9 mouse cellular contexts compared by ENCODE assay signal in genomic region chr7:35081406-35082104, GRCm38 (mm10). TPM values are rescaled to one million over a fixed set of nuclear protein-coding genes. Genes with fewer than 3 reads are reported as not detected.
DNase-seq lines count a peak whose midpoint lies in the region; ATAC-seq and TF ChIP-seq lines count a peak whose summit lies in the region.
"Had no signal": no experiment of that assay in that cellular context is flagged by ENCODE, and none has a peak within 500 bp of the region (broad histone marks: within the 10 kb centered on the region; RNA-seq: fewer than 3 reads in every experiment).

No protein-coding gene starts in this region.

- ATAC-seq in limb, embryonic 15.5 days (ENCODE audit: insufficient number of reproducible peaks, low FRiP score, low TSS enrichment, low read depth): no peak
- no peak for ATAC-seq in forebrain, embryonic 11.5 days (replicated peaks; ENCODE audit: low FRiP score)
- ATAC-seq: inflammation-experienced regulatory T-cells, adult 6 months had no signal

- dilution Hi-C loops in CH12.LX (cut with MboI; ENCODE audit: extremely low pct_ligation_motif_present, extremely low pct_unique_long_range_greater_than_20kb, low sequenced_read_pairs): no loop called here

- TF ChIP-seq RAD21 in CH12.LX (IDR thresholded peaks at IDR 0.05; ENCODE audit: low read depth, low read length): no peak

- no peak for DNase-seq in kidney, adult 2 months
- DNase-seq in kidney, postnatal 14 days: no peak
- DNase-seq in CH12.LX (ENCODE audit: extremely low read depth) (no peak), MN1 (ENCODE audit: low spot score) (peak; percentile 37)
- DNase-seq in urinary bladder, postnatal 25 days (ENCODE audit: low spot score): no peak
- no peak for DNase-seq in forebrain, embryonic 11.5 days (ENCODE audit: low spot score)

- no peak for TF ChIP-seq EP300 in CH12.LX (IDR thresholded peaks at IDR 0.05; ENCODE audit: low read length)

- H3K27me3 ChIP-seq in kidney, adult 2 months (replicated peaks; ENCODE audit: control insufficient read depth, insufficient read depth, low read length): no peaks in the 10 kb centered on the region
- H3K27me3 ChIP-seq in CH12.LX (replicated peaks): no peaks in the 10 kb centered on the region
- H3K27me3 ChIP-seq in limb, embryonic 15.5 days: no peaks in the 10 kb centered on the region
- no peaks in the 10 kb centered on the region for H3K27me3 ChIP-seq in forebrain, embryonic 11.5 days (ENCODE audit: control insufficient read depth, insufficient read depth, low read length)

- TF ChIP-seq CTCF in kidney, adult 2 months (conservative IDR thresholded peaks at IDR 0.05; ENCODE audit: insufficient read depth, insufficient read length, low read depth, low read length): no peak
- no peak for TF ChIP-seq CTCF in CH12.LX (conservative IDR thresholded peaks at IDR 0.05 in 1 of 2, IDR thresholded peaks at IDR 0.05 in 1 of 2; ENCODE audit: low read depth in 2 of 2, low read length in 2 of 2)

- H3K4me1 ChIP-seq in kidney, adult 2 months (ENCODE audit: control insufficient read depth, insufficient read depth, low read length): peaks cover 12% of the 10 kb centered on the region
- no peaks in the 10 kb centered on the region for H3K4me1 ChIP-seq in CH12.LX (ENCODE audit: control insufficient read depth in 1 of 2, insufficient read depth in 2 of 2)
- peaks cover 12% of the 10 kb centered on the region for H3K4me1 ChIP-seq in limb, embryonic 15.5 days
- 0 out of 2 replicates have a peak, but pooled peaks cover 3% of the 10 kb centered on the region for H3K4me1 ChIP-seq in forebrain, embryonic 11.5 days (replicated peaks; ENCODE audit: control insufficient read depth, insufficient read depth, low read length)

- no peaks in the 10 kb centered on the region for H3K9me3 ChIP-seq in CH12.LX (replicated peaks; ENCODE audit: low read length)
- no peaks in the 10 kb centered on the region for H3K9me3 ChIP-seq in limb, embryonic 15.5 days
- no peaks in the 10 kb centered on the region for H3K9me3 ChIP-seq in forebrain, embryonic 11.5 days (ENCODE audit: control insufficient read depth, low read length)
- H3K9me3 ChIP-seq: neural tube, embryonic 13.5 days had no signal

- no peak for TF ChIP-seq POLR2A in kidney, adult 2 months (IDR thresholded peaks at IDR 0.05; ENCODE audit: low read depth, low read length)
- no peak for TF ChIP-seq POLR2A in CH12.LX (IDR thresholded peaks at IDR 0.05; ENCODE audit: low read depth, low read length)

- no peaks in the 10 kb centered on the region for H3K36me3 ChIP-seq in kidney, adult 2 months (ENCODE audit: control insufficient read depth, insufficient read depth, low read length)
- no peaks in the 10 kb centered on the region for H3K36me3 ChIP-seq in CH12.LX (replicated peaks in 1 of 2; ENCODE audit: control insufficient read depth in 1 of 2, insufficient read depth in 1 of 2, low read length in 1 of 2)
- H3K36me3 ChIP-seq in limb, embryonic 15.5 days: no peaks in the 10 kb centered on the region
- H3K36me3 ChIP-seq in forebrain, embryonic 11.5 days (ENCODE audit: control insufficient read depth, insufficient read depth, low read length): no peaks in the 10 kb centered on the region
- H3K36me3 ChIP-seq: neural tube, embryonic 13.5 days had no signal

- H3K79me2 ChIP-seq in CH12.LX (replicated peaks; ENCODE audit: control insufficient read depth, extremely low read depth, insufficient read depth, poor library complexity, severe bottlenecking): no peaks in the 10 kb centered on the region

- 80% methylated on average over 9 of the region's 9 CpGs for WGBS in kidney, adult 2 months
- WGBS in limb, embryonic 15.5 days: 76% methylated on average over 9 of the region's 9 CpGs
- 80% methylated on average over 9 of the region's 9 CpGs for WGBS in forebrain, embryonic 11.5 days

- no peak overlapping the region for H3K9ac ChIP-seq in CH12.LX (ENCODE audit: insufficient read depth, low read depth)
- H3K9ac ChIP-seq in limb, embryonic 15.5 days: no peak overlapping the region
- H3K9ac ChIP-seq in forebrain, embryonic 11.5 days (ENCODE audit: low read length): no peak overlapping the region
- H3K9ac ChIP-seq: neural tube, embryonic 13.5 days had no signal

- H3K27ac ChIP-seq in kidney, adult 2 months (ENCODE audit: insufficient read depth, low read depth, low read length): peak overlapping the region; percentile 81
- H3K27ac ChIP-seq in CH12.LX (ENCODE audit: insufficient read depth, low read depth): no peak overlapping the region
- H3K27ac ChIP-seq in limb, embryonic 15.5 days: 0 out of 2 replicates have a peak overlapping the region, but pooled peaks have one; percentile 77
- no peak overlapping the region for H3K27ac ChIP-seq in forebrain, embryonic 11.5 days (ENCODE audit: low read depth, low read length)
- H3K27ac ChIP-seq: neural tube, embryonic 13.5 days had no signal

- peak overlapping the region; percentile 29; the same call in 1 of the 2 replicates for H3K4me2 ChIP-seq in CH12.LX (ENCODE audit: insufficient read depth, low read depth, poor library complexity, severe bottlenecking)
- no peak overlapping the region for H3K4me2 ChIP-seq in limb, embryonic 15.5 days
- H3K4me2 ChIP-seq in forebrain, embryonic 11.5 days (ENCODE audit: low read depth, low read length, severe bottlenecking): no peak overlapping the region

- no peak overlapping the region for H3K4me3 ChIP-seq in kidney, adult 2 months (ENCODE audit: insufficient read depth, low read depth, low read length)
- no peak overlapping the region for H3K4me3 ChIP-seq in CH12.LX (replicated peaks in 1 of 3; ENCODE audit: low read depth in 2 of 3, low read length in 2 of 3, poor library complexity in 1 of 3)
- no peak overlapping the region for H3K4me3 ChIP-seq in limb, embryonic 15.5 days
- no peak overlapping the region for H3K4me3 ChIP-seq in forebrain, embryonic 11.5 days (ENCODE audit: low read depth, low read length)
- H3K4me3 ChIP-seq: neural tube, embryonic 13.5 days had no signal

- in situ Hi-C loops in CH12.LX (cut with MboI; ENCODE audit: low pct_ligation_motif_present, low pct_unique_long_range_greater_than_20kb, low sequenced_read_pairs): no loop called here

TF ChIP-seq in CH12.LX, 34 proteins besides CTCF, POLR2A, EP300 and RAD21:
- no peak for TF ChIP-seq PAX5 (IDR thresholded peaks at IDR 0.05; ENCODE audit: low read length)
- TF ChIP-seq E2F4 (IDR thresholded peaks at IDR 0.05; ENCODE audit: insufficient replicate concordance, low read depth, low read length): no peak
TF ChIP-seq in CH12.LX: peak in this region for 0.

RNA-seq across cellular contexts. Expression of gene Cebpg, which starts 25.2 kb away (rescaled TPM):
- polyA plus RNA-seq in kidney, adult 2 months (2012; rRNA removed): 8.3 and 10.0 TPM in 2 replicates
- total RNA-seq in CH12.LX (2012; rRNA removed): 23.6 and 34.6 TPM in 2 replicates
- 25.3 and 27.0 TPM in 2 replicates for total RNA-seq in CH12.LX (2014; rRNA removed)
- polyA plus RNA-seq in CH12.LX (2012; ENCODE audit: insufficient read length, low read depth): 19.9 and 23.5 TPM in 2 replicates
- polyA plus RNA-seq in limb, embryonic 15.5 days (2015; fragmentation: Nextera tagmentation; extraction: Ambion mirVana): 36.6 and 43.0 TPM in 2 replicates
- 47.5 and 53.9 TPM in 2 replicates for polyA plus RNA-seq in forebrain, embryonic 11.5 days (2014; fragmentation: Nextera tagmentation; extraction: Ambion mirVana)

RNA-seq across cellular contexts. Expression of gene Cebpa, which starts 37.5 kb away (rescaled TPM):
- 41.6 and 55.2 TPM in 2 replicates for polyA plus RNA-seq in kidney, adult 2 months (2012; rRNA removed)
- total RNA-seq in CH12.LX (2012; rRNA removed) (not detected in 2 replicates), CH12.LX (2014; rRNA removed) (not detected in 2 replicates)
- polyA plus RNA-seq in CH12.LX (2012; ENCODE audit: insufficient read length, low read depth): not detected in 2 replicates
- polyA plus RNA-seq in limb, embryonic 15.5 days (2015; fragmentation: Nextera tagmentation; extraction: Ambion mirVana): 13.6 and 16.5 TPM in 2 replicates
- polyA plus RNA-seq in forebrain, embryonic 11.5 days (2014; fragmentation: Nextera tagmentation; extraction: Ambion mirVana): 0.63 and 0.73 TPM in 2 replicates

Comparison
In these comparisons a context has a peak if more than half of its experiments do, and no peak if none do; other contexts are left out.
1. H3K27ac ChIP-seq: peak in kidney, adult 2 months (single experiment) and limb, embryonic 15.5 days (single experiment); none in CH12.LX (single experiment) and forebrain, embryonic 11.5 days (single experiment).